33 mouse cellular contexts compared by ENCODE assay signal in genomic region chr19:56218536-56218935, GRCm38 (mm10).
"Had no signal": no experiment of that assay in that cellular context is flagged by ENCODE, and none has a peak within 500 bp of the region (broad histone marks: within the 10 kb centered on the region; RNA-seq: fewer than 3 reads in every experiment).

No protein-coding gene starts in this region.

- H3K27ac ChIP-seq: heart, embryonic 10.5 days; heart, embryonic 13.5 days; heart, embryonic 15.5 days; hindbrain, embryonic 12.5 days; hindbrain, embryonic 13.5 days; hindbrain, embryonic 14.5 days; hindbrain, embryonic 15.5 days; hindbrain, postnatal 0 days; intestine, embryonic 15.5 days; kidney, embryonic 15.5 days; kidney, postnatal 0 days; layer of hippocampus, adult 2 months had no signal

- H3K27me3 ChIP-seq: heart, embryonic 15.5 days; hindbrain, embryonic 12.5 days; hindbrain, embryonic 13.5 days; hindbrain, embryonic 15.5 days; intestine, embryonic 15.5 days; kidney, embryonic 15.5 days had no signal

- ATAC-seq: hindbrain, embryonic 16.5 days; hindbrain, postnatal 0 days; inflammation-experienced regulatory T-cells, adult 6 months; intestine, embryonic 15.5 days; intestine, embryonic 16.5 days; intestine, postnatal 0 days had no signal

- H3K4me1 ChIP-seq: heart, embryonic 10.5 days; heart, embryonic 12.5 days; heart, embryonic 13.5 days; heart, embryonic 15.5 days; intestine, embryonic 15.5 days had no signal

- H3K9me3 ChIP-seq: heart, embryonic 10.5 days; heart, embryonic 12.5 days; heart, embryonic 13.5 days; heart, embryonic 15.5 days; hindbrain, embryonic 10.5 days; hindbrain, embryonic 12.5 days; hindbrain, embryonic 13.5 days; hindbrain, embryonic 15.5 days; intestine, embryonic 15.5 days; kidney, embryonic 15.5 days had no signal

- H3K36me3 ChIP-seq: heart, embryonic 10.5 days; heart, embryonic 12.5 days; heart, embryonic 13.5 days; heart, embryonic 15.5 days; hindbrain, embryonic 10.5 days; hindbrain, embryonic 12.5 days; hindbrain, embryonic 13.5 days; hindbrain, embryonic 15.5 days; intestine, embryonic 15.5 days; kidney, embryonic 15.5 days had no signal

- H3K4me3 ChIP-seq: heart, embryonic 10.5 days; heart, embryonic 12.5 days; heart, embryonic 13.5 days; heart, embryonic 15.5 days; hindbrain, embryonic 10.5 days; hindbrain, embryonic 12.5 days; hindbrain, embryonic 13.5 days; hindbrain, embryonic 15.5 days; intestine, embryonic 15.5 days; kidney, embryonic 15.5 days; layer of hippocampus, adult 2 months had no signal

- DNase-seq: heart, postnatal 10 days; heart, postnatal 36 days; heart, postnatal 4 days; kidney, adult 11 months; kidney, adult 18-20 months; kidney, adult 2 months; kidney, adult 8-10 months; kidney, adult 9 months; kidney, postnatal 10 days; kidney, postnatal 14 days; kidney, postnatal 36 days; kidney, postnatal 4 days; layer of hippocampus, adult 9-11 months; layer of hippocampus, postnatal 36 days had no signal

- H3K4me2 ChIP-seq: heart, embryonic 11.5 days; heart, embryonic 12.5 days; heart, embryonic 13.5 days; heart, embryonic 15.5 days; hindbrain, embryonic 12.5 days; hindbrain, embryonic 13.5 days; hindbrain, embryonic 14.5 days; hindbrain, embryonic 15.5 days; intestine, embryonic 15.5 days; kidney, embryonic 15.5 days had no signal

- H3K9ac ChIP-seq: heart, embryonic 13.5 days; heart, embryonic 15.5 days; hindbrain, embryonic 12.5 days; hindbrain, embryonic 13.5 days; hindbrain, embryonic 14.5 days; hindbrain, embryonic 15.5 days; intestine, embryonic 15.5 days; kidney, embryonic 15.5 days had no signal
